Mouse (Mus musculus): ENCODE measurements around the gene Cd300a.

DNA sequence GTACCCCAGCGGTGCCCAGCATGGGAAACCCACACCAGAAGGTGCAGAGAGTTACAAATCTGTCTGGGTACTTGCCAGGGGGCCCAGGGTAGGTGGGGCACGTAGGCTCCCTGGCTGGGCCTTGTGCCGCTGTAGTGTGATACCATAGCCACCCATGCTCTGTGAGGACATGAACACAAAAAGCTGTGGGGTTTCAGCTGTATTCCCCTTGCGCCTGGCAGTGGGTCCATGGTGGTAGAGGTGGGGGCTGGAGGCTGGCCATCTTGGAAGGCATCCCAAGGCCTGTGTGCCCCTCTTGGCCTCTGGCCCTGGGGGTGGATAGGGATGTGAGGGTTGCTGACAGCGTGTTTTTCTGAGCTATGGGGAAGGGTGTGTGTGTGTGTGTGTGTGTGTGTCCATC lies 23.8 kb upstream of the Cd300a start:
- TF ChIP-seq POLR2A (IDR thresholded peaks at IDR 0.05; ENCODE audit: control insufficient read depth, extremely low read depth, insufficient read depth, low read length, poor library complexity) (no peak), CTCF (IDR thresholded peaks at IDR 0.05; ENCODE audit: borderline replicate concordance, control insufficient read depth, extremely low read depth, insufficient read depth, low read length, poor library complexity) (no peak)

Measured in thymus, adult 2 months (tissue).